Mouse (Mus musculus) embryonic facial prominence, embryonic 10.5 days (tissue): Measurements from ENCODE around the gene Tbx1. TPM values are rescaled to one million over a fixed set of nuclear protein-coding genes. Genes with fewer than 3 reads are reported as not detected.

Experiments used
- DNase-seq: peaks from one replicate; pipeline ENCODE4 v3.0.0-alpha.2; 2017; ENCODE audit warnings: low spot score
- H3K27ac ChIP-seq: fragments of 300-500 bp; sonication (generic); replicated peaks from 2 replicates; pipeline ENCODE4 v1.5.1; 2016; ENCODE audit warnings: mild to moderate bottlenecking
- H3K27me3 ChIP-seq: fragments of 300-500 bp; sonication (generic); replicated peaks from 2 replicates; pipeline ENCODE4 v1.6.1; 2016; ENCODE audit warnings: low read depth, mild to moderate bottlenecking; ENCODE audit not compliant: poor library complexity, severe bottlenecking
- H3K36me3 ChIP-seq: fragments of 300-500 bp; sonication (generic); replicated peaks from 2 replicates; pipeline ENCODE4 v1.6.1; 2016; ENCODE audit warnings: mild to moderate bottlenecking, moderate library complexity
- H3K4me1 ChIP-seq: fragments of 300-500 bp; sonication (generic); 2 replicates; pipeline ENCODE4 v1.6.1; 2016
- H3K4me3 ChIP-seq: fragments of 300-500 bp; sonication (generic); 2 replicates; pipeline ENCODE4 v1.5.1; 2016; ENCODE audit warnings: mild to moderate bottlenecking, moderate library complexity
- H3K9me3 ChIP-seq: fragments of 300-500 bp; sonication (generic); 2 replicates; pipeline ENCODE4 v1.6.1; 2016; ENCODE audit warnings: mild to moderate bottlenecking
- WGBS: fragments of 180-500 bp; shearing (Covaris S2); methylation state at CpG from one replicate; pipeline ENCODE4 v1.1.7; 2016; 5-methylcytosine and 5-hydroxymethylcytosine counted together
- polyA plus RNA-seq: library from polyadenylated mRNA; unstranded; fragments of >200 nt; fragmentation: Nextera tagmentation; extraction: Ambion mirVana; gene quantifications from 2 replicates; pipeline ENCODE4 v1.2.1, GENCODE M21; 2016

Tbx1 gene
- polyA plus RNA-seq, 1 experiment from 2014 or later, result 8.1 TPM

- no peaks in the 10 kb centered on the region for H3K9me3 ChIP-seq
- whole genome bisulfite sequencing, result 6% methylated on average over 10 of the region's 10 CpGs
- peaks cover 57% of the 10 kb centered on the region for H3K4me1 ChIP-seq
- H3K36me3 ChIP-seq, result no peaks in the 10 kb centered on the region
- no peak for DNase-seq
- peaks cover 98% of the 10 kb centered on the region for H3K27me3 ChIP-seq
- H3K27ac ChIP-seq, result no peak overlapping the region
- peak overlapping the region; percentile 50 for H3K4me3 ChIP-seq
These were observed 7.3 kb downstream of the Tbx1 start for GRCm38 (mm10) chr16:18583169-18583568.

GRCm38 (mm10) chr16:18582426-18583148, 7.9 kb downstream of the Tbx1 start:
- peaks cover 57% of the 10 kb centered on the region for H3K4me1 ChIP-seq
- H3K27ac ChIP-seq, result peak overlapping the region; percentile 67
- WGBS, result under 1% methylated on average over 67 of the region's 67 CpGs
- H3K9me3 ChIP-seq, result no peaks in the 10 kb centered on the region
- H3K27me3 ChIP-seq, result peaks cover 98% of the 10 kb centered on the region
- H3K4me3 ChIP-seq, result peak overlapping the region; percentile 50
- DNase-seq, result peak; percentile 59
- no peaks in the 10 kb centered on the region for H3K36me3 ChIP-seq

GRCm38 (mm10) chr16:18581623-18582205, 8.8 kb downstream of the Tbx1 start:
- H3K27ac ChIP-seq, result peak overlapping the region; percentile 67
- WGBS, result under 1% methylated on average over 66 of the region's 66 CpGs
- no peaks in the 10 kb centered on the region for H3K9me3 ChIP-seq
- peak; percentile 60 for DNase-seq
- H3K36me3 ChIP-seq, result no peaks in the 10 kb centered on the region
- peaks cover 96% of the 10 kb centered on the region for H3K27me3 ChIP-seq
- H3K4me1 ChIP-seq, result peaks cover 54% of the 10 kb centered on the region
- peak overlapping the region; percentile 50 for H3K4me3 ChIP-seq

- 3% methylated on average over 21 of the region's 21 CpGs for WGBS
- Histone ChIP-seq H3K27ac (0 out of 2 replicates have a peak overlapping the region, but pooled peaks have one; percentile 3), H3K27me3 (peaks cover 92% of the 10 kb centered on the region), H3K36me3 (no peaks in the 10 kb centered on the region), H3K4me1 (peaks cover 49% of the 10 kb centered on the region), H3K9me3 (no peaks in the 10 kb centered on the region), H3K4me3 (peak overlapping the region; percentile 50)
- DNase-seq, result peak; percentile 51
These were observed 9.3 kb downstream of the Tbx1 start for GRCm38 (mm10) chr16:18581050-18581622.

- DNase-seq, result peak; percentile 35
These were observed 10.1 kb downstream of the Tbx1 start for GRCm38 (mm10) chr16:18580389-18580788.

GRCm38 (mm10) chr16:18577599-18578160, 12.8 kb downstream of the Tbx1 start:
- Histone ChIP-seq H3K4me3 (no peak overlapping the region), H3K36me3 (no peaks in the 10 kb centered on the region), H3K27me3 (peaks cover 64% of the 10 kb centered on the region), H3K27ac (no peak overlapping the region; the same call in 1 of the 2 replicates), H3K4me1 (peaks cover 32% of the 10 kb centered on the region), H3K9me3 (no peaks in the 10 kb centered on the region)
- WGBS, result 13% methylated on average over 5 of the region's 5 CpGs
- DNase-seq, result no peak

More at GRCm38 (mm10) chr16:18580389-18580788, 10.1 kb downstream of the Tbx1 start:
- Histone ChIP-seq H3K9me3 (no peaks in the 10 kb centered on the region), H3K4me3 (no peak overlapping the region), H3K27ac (no peak overlapping the region), H3K4me1 (peaks cover 42% of the 10 kb centered on the region), H3K36me3 (no peaks in the 10 kb centered on the region), H3K27me3 (peaks cover 84% of the 10 kb centered on the region)
- 6% methylated on average over 2 of the region's 2 CpGs for WGBS

GRCm38 (mm10) chr16:18577071-18577470, 13.4 kb downstream of the Tbx1 start:
- WGBS, result 42% methylated on average over 3 of the region's 3 CpGs
- Histone ChIP-seq H3K9me3 (no peaks in the 10 kb centered on the region; the same call in 1 of the 2 replicates), H3K27ac (0 out of 2 replicates have a peak overlapping the region, but pooled peaks have one; percentile 32), H3K27me3 (peaks cover 57% of the 10 kb centered on the region), H3K4me3 (no peak overlapping the region), H3K4me1 (peaks cover 26% of the 10 kb centered on the region), H3K36me3 (no peaks in the 10 kb centered on the region)
- DNase-seq, result no peak

GRCm38 (mm10) chr16:18574196-18574595, 16.3 kb downstream of the Tbx1 start:
- Histone ChIP-seq H3K9me3 (no peaks in the 10 kb centered on the region; the same call in 1 of the 2 replicates), H3K27ac (no peak overlapping the region), H3K36me3 (no peaks in the 10 kb centered on the region), H3K27me3 (peaks cover 29% of the 10 kb centered on the region), H3K4me1 (peaks cover 13% of the 10 kb centered on the region), H3K4me3 (no peak overlapping the region)
- peak; percentile 7 for DNase-seq
- 71% methylated on average over 8 of the region's 8 CpGs for WGBS

GRCm38 (mm10) chr16:18568599-18568998, 21.9 kb downstream of the Tbx1 start:
- no peak overlapping the region for H3K27ac ChIP-seq
- no peaks in the 10 kb centered on the region for H3K36me3 ChIP-seq
- 76% methylated on average over 7 of the region's 7 CpGs for WGBS

GRCm38 (mm10) chr16:18564472-18564871, 26.0 kb downstream of the Tbx1 start:
- 88% methylated on average over 2 of the region's 2 CpGs for WGBS
- no peaks in the 10 kb centered on the region for H3K36me3 ChIP-seq
- no peak overlapping the region for H3K27ac ChIP-seq
- H3K4me3 ChIP-seq, result no peak overlapping the region
- no peaks in the 10 kb centered on the region; the same call in 1 of the 2 replicates for H3K27me3 ChIP-seq
- H3K4me1 ChIP-seq, result peaks cover 14% of the 10 kb centered on the region
- no peaks in the 10 kb centered on the region for H3K9me3 ChIP-seq
- DNase-seq, result no peak

More at GRCm38 (mm10) chr16:18568599-18568998, 21.9 kb downstream of the Tbx1 start:
- Histone ChIP-seq H3K27me3 (no peaks in the 10 kb centered on the region; the same call in none of the 2 replicates), H3K4me3 (no peak overlapping the region), H3K9me3 (no peaks in the 10 kb centered on the region; the same call in 1 of the 2 replicates), H3K4me1 (peaks cover 6% of the 10 kb centered on the region; the same call in 1 of the 2 replicates)
- DNase-seq, result no peak

- peak overlapping the region; percentile 83; the same call in 1 of the 2 replicates for H3K27ac ChIP-seq
- no peak for DNase-seq
- no peaks in the 10 kb centered on the region for H3K9me3 ChIP-seq
These were observed 34.0 kb downstream of the Tbx1 start for GRCm38 (mm10) chr16:18556461-18556860.

GRCm38 (mm10) chr16:18555235-18555935, 35.1 kb downstream of the Tbx1 start:
- Histone ChIP-seq H3K36me3 (peaks cover 3% of the 10 kb centered on the region; the same call in 1 of the 2 replicates), H3K4me1 (peaks cover 65% of the 10 kb centered on the region), H3K27ac (peak overlapping the region; percentile 83), H3K9me3 (no peaks in the 10 kb centered on the region), H3K4me3 (peak overlapping the region; percentile 16; the same call in 1 of the 2 replicates), H3K27me3 (peaks cover 11% of the 10 kb centered on the region)
- WGBS, result 48% methylated on average over 17 of the region's 17 CpGs
- peak; percentile 91 for DNase-seq

More at GRCm38 (mm10) chr16:18556461-18556860, 34.0 kb downstream of the Tbx1 start:
- WGBS, result 88% methylated on average over 3 of the region's 3 CpGs
- Histone ChIP-seq H3K27me3 (peaks cover 8% of the 10 kb centered on the region), H3K36me3 (peaks cover 3% of the 10 kb centered on the region; the same call in 1 of the 2 replicates), H3K4me3 (no peak overlapping the region), H3K4me1 (peaks cover 63% of the 10 kb centered on the region)
